Mouse (Mus musculus): Measurements from ENCODE around the gene Tmem43.

DNA sequence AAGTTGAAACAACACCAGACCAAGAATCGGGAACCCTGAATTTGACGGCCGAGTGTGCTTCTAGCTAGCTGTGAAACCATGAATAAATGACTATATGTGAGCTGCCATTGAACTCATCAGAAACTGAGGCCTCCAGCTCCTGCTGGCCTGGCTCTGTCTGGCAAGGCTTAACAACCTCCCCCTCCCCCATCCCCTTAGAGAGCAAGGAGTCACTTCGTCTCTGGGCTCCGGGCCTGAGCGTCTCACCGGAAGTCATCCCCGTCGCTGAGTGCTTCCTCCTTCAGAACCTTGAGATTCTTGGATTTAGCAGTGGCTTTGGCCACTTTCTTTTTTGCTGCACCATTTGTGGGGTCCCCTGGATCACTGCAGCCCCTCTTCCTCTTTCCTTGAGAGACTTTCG, 36.7 kb downstream of the Tmem43 start:
- TF ChIP-seq CTCF (IDR thresholded peaks at IDR 0.05; ENCODE audit: low read depth, low read length) (no peak), GATA1 (IDR thresholded peaks at IDR 0.05; ENCODE audit: borderline replicate concordance, low read length) (no peak), GATA2 (IDR thresholded peaks at IDR 0.05; ENCODE audit: borderline replicate concordance, low read depth, low read length) (no peak), TAL1 (conservative IDR thresholded peaks at IDR 0.05; ENCODE audit: low read depth, low read length) (no peak)
